Mouse (Mus musculus): ENCODE measurements around the gene Kansl2. TPM values are rescaled to one million over a fixed set of nuclear protein-coding genes. Genes with fewer than 3 reads are reported as not detected.
A peak's percentile ranks its signal among the peaks of the same experiment; 100 is the strongest.

Kansl2 gene
- polyA plus RNA-seq, 1 experiment from 2014 or later, result 142 TPM

- H3K9ac ChIP-seq (ENCODE audit: low read length), result no peak overlapping the region
- no peak for ATAC-seq (ENCODE audit: insufficient read depth, low FRiP score, low TSS enrichment)
- H3K9me3 ChIP-seq (ENCODE audit: control insufficient read depth, low read length), result no peaks in the 10 kb centered on the region
- no peak overlapping the region for H3K4me2 ChIP-seq (ENCODE audit: low read depth)
- WGBS, result 92% methylated on average over 3 of the region's 3 CpGs
- H3K4me3 ChIP-seq (ENCODE audit: low read depth, low read length), result no peak overlapping the region
- H3K27me3 ChIP-seq (ENCODE audit: control insufficient read depth, insufficient read depth, low read length), result no peaks in the 10 kb centered on the region
- H3K27ac ChIP-seq (ENCODE audit: low read depth, low read length), result no peak overlapping the region
- DNase-seq (ENCODE audit: low spot score), result no peak
- H3K4me1 ChIP-seq (ENCODE audit: control insufficient read depth, insufficient read depth, low read length), result no peaks in the 10 kb centered on the region
- H3K36me3 ChIP-seq (ENCODE audit: control insufficient read depth, insufficient read depth, low read length), result peaks cover 20% of the 10 kb centered on the region
These were observed 11.1 kb upstream of the Kansl2 start for GRCm38 (mm10) chr15:98545151-98545550.

GRCm38 (mm10) chr15:98543341-98543740, 9.3 kb upstream of the Kansl2 start:
- no peak overlapping the region for H3K4me2 ChIP-seq (ENCODE audit: low read depth)

GRCm38 (mm10) chr15:98541064-98541463, 7.0 kb upstream of the Kansl2 start:
- no peak overlapping the region for H3K27ac ChIP-seq (ENCODE audit: low read depth, low read length)
- DNase-seq (ENCODE audit: low spot score) (no peak), ATAC-seq (ENCODE audit: insufficient read depth, low FRiP score, low TSS enrichment) (no peak)
- H3K36me3 ChIP-seq (ENCODE audit: control insufficient read depth, insufficient read depth, low read length), result peaks cover 16% of the 10 kb centered on the region
- no peaks in the 10 kb centered on the region for H3K4me1 ChIP-seq (ENCODE audit: control insufficient read depth, insufficient read depth, low read length)
- no peaks in the 10 kb centered on the region for H3K9me3 ChIP-seq (ENCODE audit: control insufficient read depth, low read length)
- no peak overlapping the region for H3K9ac ChIP-seq (ENCODE audit: low read length)
- WGBS, result 92% methylated on average over 6 of the region's 6 CpGs
- H3K4me2 ChIP-seq (ENCODE audit: low read depth), result no peak overlapping the region
- no peak overlapping the region for H3K4me3 ChIP-seq (ENCODE audit: low read depth, low read length)
- H3K27me3 ChIP-seq (ENCODE audit: control insufficient read depth, insufficient read depth, low read length), result no peaks in the 10 kb centered on the region

More at GRCm38 (mm10) chr15:98543341-98543740, 9.3 kb upstream of the Kansl2 start:
- H3K9me3 ChIP-seq (ENCODE audit: control insufficient read depth, low read length), result no peaks in the 10 kb centered on the region
- no peak overlapping the region for H3K27ac ChIP-seq (ENCODE audit: low read depth, low read length)
- no peaks in the 10 kb centered on the region for H3K4me1 ChIP-seq (ENCODE audit: control insufficient read depth, insufficient read depth, low read length)
- 79% methylated on average over 4 of the region's 4 CpGs for WGBS
- H3K4me3 ChIP-seq (ENCODE audit: low read depth, low read length), result no peak overlapping the region
- no peak for DNase-seq (ENCODE audit: low spot score)
- H3K9ac ChIP-seq (ENCODE audit: low read length), result no peak overlapping the region
- H3K27me3 ChIP-seq (ENCODE audit: control insufficient read depth, insufficient read depth, low read length), result no peaks in the 10 kb centered on the region
- no peak for ATAC-seq (ENCODE audit: insufficient read depth, low FRiP score, low TSS enrichment)
- peaks cover 20% of the 10 kb centered on the region for H3K36me3 ChIP-seq (ENCODE audit: control insufficient read depth, insufficient read depth, low read length)

GRCm38 (mm10) chr15:98537923-98538322, 3.9 kb upstream of the Kansl2 start:
- Histone ChIP-seq H3K27me3 (ENCODE audit: control insufficient read depth, insufficient read depth, low read length) (no peaks in the 10 kb centered on the region), H3K4me2 (ENCODE audit: low read depth) (no peak overlapping the region), H3K9ac (ENCODE audit: low read length) (no peak overlapping the region), H3K27ac (ENCODE audit: low read depth, low read length) (no peak overlapping the region), H3K4me3 (ENCODE audit: low read depth, low read length) (no peak overlapping the region), H3K36me3 (ENCODE audit: control insufficient read depth, insufficient read depth, low read length) (no peaks in the 10 kb centered on the region), H3K4me1 (ENCODE audit: control insufficient read depth, insufficient read depth, low read length) (no peaks in the 10 kb centered on the region), H3K9me3 (ENCODE audit: control insufficient read depth, low read length) (no peaks in the 10 kb centered on the region)
- ATAC-seq (ENCODE audit: insufficient read depth, low FRiP score, low TSS enrichment) (no peak), DNase-seq (ENCODE audit: low spot score) (no peak)
- WGBS, result 73% methylated on average over 4 of the region's 4 CpGs

- Histone ChIP-seq H3K9ac (ENCODE audit: low read length) (no peak overlapping the region), H3K4me3 (ENCODE audit: low read depth, low read length) (no peak overlapping the region), H3K4me2 (ENCODE audit: low read depth) (no peak overlapping the region), H3K4me1 (ENCODE audit: control insufficient read depth, insufficient read depth, low read length) (no peaks in the 10 kb centered on the region), H3K9me3 (ENCODE audit: control insufficient read depth, low read length) (no peaks in the 10 kb centered on the region), H3K27me3 (ENCODE audit: control insufficient read depth, insufficient read depth, low read length) (no peaks in the 10 kb centered on the region), H3K36me3 (ENCODE audit: control insufficient read depth, insufficient read depth, low read length) (no peaks in the 10 kb centered on the region), H3K27ac (ENCODE audit: low read depth, low read length) (no peak overlapping the region)
- WGBS, result 86% methylated on average over 8 of the region's 8 CpGs
- DNase-seq (ENCODE audit: low spot score) (no peak), ATAC-seq (ENCODE audit: insufficient read depth, low FRiP score, low TSS enrichment) (no peak)
These were observed 2.9 kb upstream of the Kansl2 start for GRCm38 (mm10) chr15:98536828-98537510.

GRCm38 (mm10) chr15:98535921-98536320, 1.9 kb upstream of the Kansl2 start:
- no peak overlapping the region for H3K27ac ChIP-seq (ENCODE audit: low read depth, low read length)
- peaks cover 4% of the 10 kb centered on the region for H3K36me3 ChIP-seq (ENCODE audit: control insufficient read depth, insufficient read depth, low read length)
- DNase-seq (ENCODE audit: low spot score), result no peak
- no peaks in the 10 kb centered on the region for H3K27me3 ChIP-seq (ENCODE audit: control insufficient read depth, insufficient read depth, low read length)
- no peaks in the 10 kb centered on the region for H3K9me3 ChIP-seq (ENCODE audit: control insufficient read depth, low read length)
- no peak overlapping the region for H3K4me3 ChIP-seq (ENCODE audit: low read depth, low read length)
- ATAC-seq (ENCODE audit: insufficient read depth, low FRiP score, low TSS enrichment), result no peak
- H3K4me1 ChIP-seq (ENCODE audit: control insufficient read depth, insufficient read depth, low read length), result no peaks in the 10 kb centered on the region
- no peak overlapping the region for H3K4me2 ChIP-seq (ENCODE audit: low read depth)
- 83% methylated on average over 4 of the region's 4 CpGs for WGBS
- no peak overlapping the region for H3K9ac ChIP-seq (ENCODE audit: low read length)

- no peaks in the 10 kb centered on the region for H3K9me3 ChIP-seq (ENCODE audit: control insufficient read depth, low read length)
- 1% methylated on average over 18 of the region's 18 CpGs for WGBS
- H3K9ac ChIP-seq (ENCODE audit: low read length), result peak overlapping the region; percentile 97
- no peak overlapping the region for H3K27ac ChIP-seq (ENCODE audit: low read depth, low read length)
- no peak for ATAC-seq (ENCODE audit: insufficient read depth, low FRiP score, low TSS enrichment)
- peak overlapping the region; percentile 79 for H3K4me3 ChIP-seq (ENCODE audit: low read depth, low read length)
- no peaks in the 10 kb centered on the region for H3K27me3 ChIP-seq (ENCODE audit: control insufficient read depth, insufficient read depth, low read length)
- DNase-seq (ENCODE audit: low spot score), result peak; percentile 28
- peak overlapping the region; percentile 62 for H3K4me2 ChIP-seq (ENCODE audit: low read depth)
- peaks cover 12% of the 10 kb centered on the region for H3K36me3 ChIP-seq (ENCODE audit: control insufficient read depth, insufficient read depth, low read length)
- no peaks in the 10 kb centered on the region for H3K4me1 ChIP-seq (ENCODE audit: control insufficient read depth, insufficient read depth, low read length)
These were observed 981 bp downstream of the Kansl2 start for GRCm38 (mm10) chr15:98533035-98533531.

GRCm38 (mm10) chr15:98532281-98532680, 1.8 kb downstream of the Kansl2 start:
- H3K4me2 ChIP-seq (ENCODE audit: low read depth), result peak overlapping the region; percentile 62
- no peak overlapping the region for H3K27ac ChIP-seq (ENCODE audit: low read depth, low read length)
- no peak for ATAC-seq (ENCODE audit: insufficient read depth, low FRiP score, low TSS enrichment)
- WGBS, result 47% methylated on average over 5 of the region's 5 CpGs
- no peaks in the 10 kb centered on the region for H3K27me3 ChIP-seq (ENCODE audit: control insufficient read depth, insufficient read depth, low read length)
- H3K9me3 ChIP-seq (ENCODE audit: control insufficient read depth, low read length), result no peaks in the 10 kb centered on the region
- H3K4me1 ChIP-seq (ENCODE audit: control insufficient read depth, insufficient read depth, low read length), result no peaks in the 10 kb centered on the region
- H3K4me3 ChIP-seq (ENCODE audit: low read depth, low read length), result peak overlapping the region; percentile 79
- no peak for DNase-seq (ENCODE audit: low spot score)
- no peak overlapping the region; the same call in 1 of the 2 replicates for H3K9ac ChIP-seq (ENCODE audit: low read length)
- H3K36me3 ChIP-seq (ENCODE audit: control insufficient read depth, insufficient read depth, low read length), result peaks cover 15% of the 10 kb centered on the region

- H3K27ac ChIP-seq (ENCODE audit: low read depth, low read length), result no peak overlapping the region
- no peak overlapping the region for H3K4me2 ChIP-seq (ENCODE audit: low read depth)
- no peaks in the 10 kb centered on the region for H3K27me3 ChIP-seq (ENCODE audit: control insufficient read depth, insufficient read depth, low read length)
- DNase-seq (ENCODE audit: low spot score) (no peak), ATAC-seq (ENCODE audit: insufficient read depth, low FRiP score, low TSS enrichment) (no peak)
- H3K4me3 ChIP-seq (ENCODE audit: low read depth, low read length), result no peak overlapping the region
- no peaks in the 10 kb centered on the region for H3K4me1 ChIP-seq (ENCODE audit: control insufficient read depth, insufficient read depth, low read length)
- peaks cover 24% of the 10 kb centered on the region for H3K36me3 ChIP-seq (ENCODE audit: control insufficient read depth, insufficient read depth, low read length)
- H3K9me3 ChIP-seq (ENCODE audit: control insufficient read depth, low read length), result no peaks in the 10 kb centered on the region
- no peak overlapping the region for H3K9ac ChIP-seq (ENCODE audit: low read length)
- WGBS, result 91% methylated on average over 5 of the region's 5 CpGs
These were observed 5.9 kb downstream of the Kansl2 start for GRCm38 (mm10) chr15:98528066-98528563.

Data from neural tube, embryonic 11.5 days (tissue).